Mouse (Mus musculus) lung, embryonic 14.5 days (tissue): ENCODE measurements around the gene Capn15. TPM values are rescaled to one million over a fixed set of nuclear protein-coding genes. Genes with fewer than 3 reads are reported as not detected.

ENCODE experiments used
- ATAC-seq: fragments of 200-750 bp; cut with Nextera tagmentation; 2 replicates; pipeline ENCODE4 v1.8.0; 2017; ENCODE audit warnings: mild to moderate bottlenecking, moderate TSS enrichment, moderate library complexity; ENCODE audit not compliant: insufficient read depth
- DNase-seq: peaks from one replicate; pipeline ENCODE4 v3.0.0-alpha.2; 2015
- H3K27ac ChIP-seq: fragments of 300-500 bp; sonication (generic); 2 replicates; pipeline ENCODE4 v1.5.1; 2014; ENCODE audit warnings: low read depth, mild to moderate bottlenecking, moderate library complexity
- H3K27me3 ChIP-seq: fragments of 300-500 bp; sonication (generic); 2 replicates; pipeline ENCODE4 v1.6.1; 2014; ENCODE audit warnings: low read length, control low read depth; ENCODE audit not compliant: insufficient read depth
- H3K36me3 ChIP-seq: fragments of 300-500 bp; sonication (generic); 2 replicates; pipeline ENCODE4 v1.6.1; 2014; ENCODE audit warnings: control low read depth; ENCODE audit not compliant: insufficient read depth
- H3K4me1 ChIP-seq: fragments of 300-500 bp; sonication (generic); 2 replicates; pipeline ENCODE4 v1.6.1; 2014; ENCODE audit warnings: antibody characterized with exemption, control low read depth; ENCODE audit not compliant: insufficient read depth
- H3K4me2 ChIP-seq: fragments of 300-500 bp; sonication (generic); 2 replicates; pipeline ENCODE4 v1.6.1; 2014; ENCODE audit warnings: mild to moderate bottlenecking
- H3K4me3 ChIP-seq: fragments of 300-500 bp; sonication (generic); 2 replicates; pipeline ENCODE4 v1.5.1; 2014; ENCODE audit warnings: low read depth, low read length
- H3K9ac ChIP-seq: fragments of 300-500 bp; sonication (generic); 2 replicates; pipeline ENCODE4 v1.6.1; 2014
- H3K9me3 ChIP-seq: fragments of 300-500 bp; sonication (generic); 2 replicates; pipeline ENCODE4 v1.6.1; 2016; ENCODE audit warnings: low read depth, low read length, control low read depth
- CTCF ChIP-seq: IDR thresholded peaks from 2 replicates; pipeline ENCODE4 v1.5.1; 2016; ENCODE audit warnings: antibody characterized with exemption, low read depth
- WGBS: fragments of 180-500 bp; shearing (Covaris S2); extraction: QIAGEN DNeasy Blood & Tissue Kit; methylation state at CpG from one replicate; pipeline ENCODE4 v1.1.7; 2014; 5-methylcytosine and 5-hydroxymethylcytosine counted together
- polyA plus RNA-seq: library from polyadenylated mRNA; unstranded; fragments of >200 nt; fragmentation: Nextera tagmentation; extraction: Ambion mirVana; gene quantifications from 2 replicates; pipeline ENCODE4 v1.2.1, GENCODE M21; 2014

Capn15 gene
- polyA plus RNA-seq, 1 experiment from 2014 or later = 30.5 TPM

DNA sequence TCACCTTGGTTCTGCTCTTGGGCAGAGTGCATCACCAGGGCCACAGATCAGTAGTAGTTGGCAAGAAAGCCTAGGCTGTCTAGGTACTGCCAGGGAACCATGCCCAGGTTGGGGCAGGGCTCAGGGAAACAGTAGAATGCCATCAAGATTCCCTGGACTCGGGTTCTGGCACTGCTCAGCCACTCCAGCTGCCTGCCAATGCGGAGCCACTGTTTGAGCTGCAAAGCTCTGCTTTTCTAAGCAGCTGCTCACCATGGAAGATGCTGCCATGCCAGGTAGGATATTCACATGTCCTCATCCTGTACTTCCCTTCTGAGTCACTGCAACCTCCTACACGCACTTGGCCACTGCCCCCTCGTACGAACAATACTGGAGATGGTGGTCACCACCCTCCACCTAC lies 4.7 kb downstream of the Capn15 start:
- no peak for TF ChIP-seq CTCF
- no peak for ATAC-seq
- 87% methylated on average over 5 of the region's 5 CpGs for WGBS

DNA sequence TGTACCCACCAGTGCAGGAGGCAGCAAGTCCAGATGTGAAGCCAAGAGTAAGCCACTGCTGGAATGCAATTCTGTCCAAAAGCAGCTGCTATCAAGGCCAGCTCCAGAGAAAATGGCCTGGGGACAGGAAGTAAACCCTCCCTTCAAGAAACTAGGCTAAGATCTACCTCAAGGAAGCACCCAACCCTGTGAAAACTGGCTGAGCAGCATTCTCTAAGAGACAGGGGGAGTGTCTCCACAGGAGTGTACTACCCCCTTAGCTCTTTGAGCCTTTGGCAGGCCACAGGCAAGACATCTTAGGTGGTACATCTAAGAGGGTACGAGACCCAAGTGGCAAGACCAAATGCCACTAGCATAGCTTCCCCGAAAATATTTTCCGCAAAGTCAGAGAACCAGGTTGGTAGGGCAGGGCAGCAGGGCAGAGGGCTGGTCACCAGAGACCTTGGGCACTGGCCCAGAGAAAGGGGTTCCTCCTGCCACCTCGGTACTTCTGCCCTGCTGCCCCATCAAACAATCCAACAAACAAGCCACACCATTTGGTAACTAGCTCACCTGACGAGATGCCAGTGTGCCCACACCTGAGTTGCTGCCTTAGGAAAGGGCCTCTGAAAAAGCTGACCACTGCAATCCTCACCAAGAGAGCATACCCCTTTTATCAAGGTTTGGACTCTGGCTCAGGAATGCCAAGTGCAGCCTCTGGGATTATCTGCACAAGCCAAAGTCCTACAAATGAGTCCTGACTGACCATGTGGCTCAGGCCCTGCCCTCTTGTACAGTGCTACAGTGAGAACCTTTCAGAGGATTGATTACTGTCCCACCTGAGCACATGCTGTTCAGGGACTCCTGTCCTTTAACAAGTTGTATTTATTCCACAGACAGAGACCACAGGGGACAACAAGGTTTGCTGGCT lies 5.5 kb downstream of the Capn15 start:
- no peak for TF ChIP-seq CTCF
- 80% methylated on average over 5 of the region's 5 CpGs for WGBS
- no peak for DNase-seq

More for the DNA sequence above, 4.7 kb downstream of the Capn15 start:
- Histone ChIP-seq H3K9me3 (no peaks in the 10 kb centered on the region), H3K27ac (no peak overlapping the region), H3K4me1 (0 out of 2 replicates have a peak, but pooled peaks cover 6% of the 10 kb centered on the region), H3K9ac (no peak overlapping the region), H3K4me2 (no peak overlapping the region), H3K36me3 (no peaks in the 10 kb centered on the region), H3K4me3 (no peak overlapping the region), H3K27me3 (no peaks in the 10 kb centered on the region)
- no peak for DNase-seq

DNA sequence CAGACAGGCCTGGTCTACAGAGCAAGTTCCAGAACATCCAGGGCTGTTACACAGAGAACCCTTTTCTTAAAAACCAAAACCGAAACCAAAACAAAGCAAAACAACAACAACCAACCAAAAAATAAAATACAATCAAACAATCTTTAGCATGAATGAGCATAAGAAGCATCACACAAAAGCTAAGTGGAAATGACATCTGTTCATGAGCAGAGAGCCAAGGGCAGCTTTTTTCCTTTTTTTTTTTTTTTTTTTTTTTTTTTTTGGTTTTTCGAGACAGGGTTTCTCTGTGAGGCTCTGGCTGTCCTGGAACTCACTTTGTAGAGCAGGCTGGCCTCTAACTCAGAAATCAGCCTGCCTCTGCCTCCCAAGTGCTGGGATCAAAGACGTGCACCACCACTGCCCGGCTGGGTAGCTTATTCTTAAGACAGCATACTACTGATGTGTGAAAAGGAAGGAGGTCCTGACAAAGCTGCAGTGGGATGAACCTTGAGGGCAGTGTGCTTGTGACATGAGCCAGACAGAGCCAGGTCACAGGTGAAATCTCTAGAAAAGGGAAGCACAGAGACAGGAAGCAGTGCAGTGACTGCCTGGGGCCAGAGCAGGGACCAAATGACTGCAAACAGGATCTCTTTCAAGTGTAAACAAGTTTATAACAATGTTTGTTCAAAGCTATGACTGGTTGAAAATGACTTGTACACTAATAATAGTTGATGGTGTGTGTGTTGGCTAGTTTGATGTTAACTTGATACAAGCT lies 14.5 kb downstream of the Capn15 start:
- Histone ChIP-seq H3K9me3 (no peaks in the 10 kb centered on the region), H3K4me1 (no peaks in the 10 kb centered on the region), H3K4me3 (no peak overlapping the region), H3K27ac (no peak overlapping the region), H3K4me2 (no peak overlapping the region), H3K36me3 (peaks cover 6% of the 10 kb centered on the region; the same call in 1 of the 2 replicates), H3K27me3 (no peaks in the 10 kb centered on the region), H3K9ac (no peak overlapping the region)
- DNase-seq = no peak
- TF ChIP-seq CTCF = no peak
- ATAC-seq = no peak
- 77% methylated on average over 4 of the region's 4 CpGs for WGBS

More for the DNA sequence above, 5.5 kb downstream of the Capn15 start:
- 0 out of 2 replicates have a peak, but pooled peaks cover 6% of the 10 kb centered on the region for H3K4me1 ChIP-seq
- no peaks in the 10 kb centered on the region for H3K27me3 ChIP-seq
- no peak for ATAC-seq
- H3K4me3 ChIP-seq = no peak overlapping the region
- H3K27ac ChIP-seq = no peak overlapping the region
- H3K9ac ChIP-seq = no peak overlapping the region
- no peak overlapping the region for H3K4me2 ChIP-seq
- no peaks in the 10 kb centered on the region for H3K36me3 ChIP-seq
- H3K9me3 ChIP-seq = no peaks in the 10 kb centered on the region

DNA sequence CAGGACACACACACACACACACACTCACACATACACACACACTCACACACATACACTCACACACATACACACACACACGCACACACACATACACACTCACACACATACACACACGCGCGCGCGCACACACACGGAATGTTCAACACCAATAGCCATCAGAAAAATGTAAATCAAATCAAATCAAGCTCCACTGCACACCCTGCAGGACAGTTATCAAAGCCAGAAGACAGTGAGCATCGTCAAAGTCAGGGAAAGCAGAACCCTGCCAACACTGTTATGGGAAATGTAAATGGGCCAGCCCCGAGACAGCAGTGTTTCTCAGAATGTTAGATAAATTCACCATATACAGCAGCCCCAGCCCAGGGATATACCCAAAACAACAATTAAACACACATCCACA lies 15.1 kb downstream of the Capn15 start:
- no peak overlapping the region for H3K4me3 ChIP-seq
- H3K36me3 ChIP-seq = peaks cover 6% of the 10 kb centered on the region; the same call in 1 of the 2 replicates
- no peak for ATAC-seq
- no peaks in the 10 kb centered on the region for H3K27me3 ChIP-seq
- 91% methylated on average over 9 of the region's 9 CpGs for WGBS
- no peak for DNase-seq
- no peaks in the 10 kb centered on the region for H3K9me3 ChIP-seq
- no peaks in the 10 kb centered on the region for H3K4me1 ChIP-seq
- no peak overlapping the region for H3K4me2 ChIP-seq
- 0 out of 2 replicates have a peak, but pooled peaks have one; percentile 6 for TF ChIP-seq CTCF
- no peak overlapping the region for H3K9ac ChIP-seq
- H3K27ac ChIP-seq = no peak overlapping the region

DNA sequence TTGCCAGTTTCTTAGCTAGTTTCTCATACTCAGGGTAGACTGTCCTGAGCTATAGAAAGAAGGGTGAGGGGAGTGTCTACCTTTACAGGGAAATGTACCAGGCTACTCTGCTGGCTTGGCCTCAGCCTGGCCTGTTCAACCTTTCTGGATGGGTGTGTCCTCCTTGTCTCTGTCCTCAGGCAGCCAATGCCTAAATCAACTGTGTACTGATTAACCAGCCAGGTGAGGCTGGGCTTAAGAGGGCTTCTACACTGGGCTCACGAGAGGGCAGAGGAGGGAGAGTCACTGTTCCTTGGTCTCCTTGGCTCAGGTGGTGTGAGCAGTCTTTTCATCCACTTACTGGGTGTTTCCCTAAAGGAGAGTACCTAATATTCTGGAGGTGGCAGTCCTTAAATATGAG lies 17.4 kb downstream of the Capn15 start:
- no peak for TF ChIP-seq CTCF
- DNase-seq (no peak), ATAC-seq (peak; percentile 6; the same call in 1 of the 2 replicates)
- Histone ChIP-seq H3K27me3 (no peaks in the 10 kb centered on the region), H3K27ac (no peak overlapping the region), H3K4me1 (no peaks in the 10 kb centered on the region), H3K9me3 (no peaks in the 10 kb centered on the region), H3K9ac (no peak overlapping the region), H3K4me3 (no peak overlapping the region), H3K4me2 (no peak overlapping the region), H3K36me3 (peaks cover 14% of the 10 kb centered on the region)
- WGBS = 56% methylated on average over 1 of the region's 1 CpGs

DNA sequence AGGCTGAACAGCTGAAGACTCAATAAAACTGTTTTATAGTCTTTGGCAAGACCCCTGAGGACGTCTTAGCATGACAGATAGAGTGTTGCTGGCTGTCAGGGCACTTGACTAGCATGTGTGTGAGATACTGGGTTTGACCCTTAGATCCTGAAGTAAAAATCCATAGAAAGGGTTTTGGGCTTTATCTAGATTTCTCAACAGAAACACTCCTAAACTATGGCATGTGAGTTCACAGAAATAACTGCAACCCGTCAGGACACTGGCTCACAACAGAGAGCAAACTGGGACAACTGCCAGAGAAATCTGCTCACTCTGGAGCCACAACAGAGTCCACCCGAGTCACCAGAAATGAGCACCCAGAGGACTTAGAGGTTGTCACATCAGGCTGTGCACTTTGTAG lies 17.9 kb downstream of the Capn15 start:
- H3K27me3 ChIP-seq = no peaks in the 10 kb centered on the region
- H3K4me1 ChIP-seq = no peaks in the 10 kb centered on the region
- DNase-seq (peak; percentile 80), ATAC-seq (peak; percentile 73; the same call in 1 of the 2 replicates)
- H3K9me3 ChIP-seq = no peaks in the 10 kb centered on the region
- no peak for TF ChIP-seq CTCF
- H3K27ac ChIP-seq = 0 out of 2 replicates have a peak overlapping the region, but pooled peaks have one; percentile 20
- H3K4me2 ChIP-seq = no peak overlapping the region
- no peak overlapping the region for H3K9ac ChIP-seq
- 25% methylated on average over 3 of the region's 3 CpGs for WGBS
- no peak overlapping the region for H3K4me3 ChIP-seq
- peaks cover 14% of the 10 kb centered on the region for H3K36me3 ChIP-seq

DNA sequence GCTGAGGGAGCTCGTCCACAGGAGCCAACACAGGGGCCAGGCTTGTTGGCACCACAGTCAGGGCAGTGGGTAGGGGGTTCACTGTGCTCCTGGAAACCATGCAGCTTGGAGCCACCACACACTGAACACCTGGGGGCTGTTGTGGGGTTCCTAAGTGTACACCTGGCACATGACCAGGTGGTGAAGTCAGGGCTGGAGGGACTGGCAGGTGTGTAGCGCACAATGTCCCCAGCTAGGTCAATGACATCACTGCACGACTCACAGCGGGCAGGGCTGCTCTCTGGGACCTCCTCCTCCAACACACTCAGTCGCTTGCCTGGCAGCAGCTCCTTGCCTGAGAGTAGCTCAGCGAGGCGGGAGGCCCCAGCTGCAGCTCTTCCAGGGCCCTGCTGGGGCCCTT lies 21.3 kb downstream of the Capn15 start:
- peaks cover 37% of the 10 kb centered on the region for H3K36me3 ChIP-seq
- no peaks in the 10 kb centered on the region for H3K9me3 ChIP-seq
- no peak overlapping the region for H3K27ac ChIP-seq
- H3K9ac ChIP-seq = no peak overlapping the region
- no peak for ATAC-seq
- TF ChIP-seq CTCF = no peak
- H3K4me2 ChIP-seq = no peak overlapping the region
- no peaks in the 10 kb centered on the region for H3K4me1 ChIP-seq
- DNase-seq = no peak
- no peaks in the 10 kb centered on the region for H3K27me3 ChIP-seq
- H3K4me3 ChIP-seq = no peak overlapping the region
- WGBS = 86% methylated on average over 7 of the region's 7 CpGs
